Mouse (Mus musculus) liver, embryonic 12.5 days (tissue): ENCODE measurements around the gene Spryd7. TPM values are rescaled to one million over a fixed set of nuclear protein-coding genes. Genes with fewer than 3 reads are reported as not detected.
"Not testable (repeated sequence)": the region's sequence is repeated elsewhere in the genome, so short reads cannot be mapped to it uniquely, and the experiment has no call there.

Experiments used
- ATAC-seq: fragments of 200-750 bp; cut with Nextera tagmentation; 2 replicates; pipeline ENCODE4 v1.8.0; 2017; ENCODE audit warnings: moderate number of reproducible peaks, mild to moderate bottlenecking, moderate library complexity
- H3K27ac ChIP-seq: fragments of 300-500 bp; sonication (generic); 2 replicates; pipeline ENCODE4 v1.5.1; 2016; ENCODE audit warnings: mild to moderate bottlenecking
- H3K27me3 ChIP-seq: fragments of 300-500 bp; sonication (generic); replicated peaks from 2 replicates; pipeline ENCODE4 v1.6.1; 2016; ENCODE audit warnings: mild to moderate bottlenecking, moderate library complexity
- H3K36me3 ChIP-seq: fragments of 300-500 bp; sonication (generic); 2 replicates; pipeline ENCODE4 v1.6.1; 2016; ENCODE audit warnings: mild to moderate bottlenecking, moderate library complexity
- H3K4me1 ChIP-seq: fragments of 300-500 bp; sonication (generic); 2 replicates; pipeline ENCODE4 v1.6.1; 2016
- H3K4me2 ChIP-seq: fragments of 300-500 bp; sonication (generic); 2 replicates; pipeline ENCODE4 v1.6.1; 2016; ENCODE audit warnings: mild to moderate bottlenecking, moderate library complexity
- H3K4me3 ChIP-seq: fragments of 300-500 bp; sonication (generic); 2 replicates; pipeline ENCODE4 v1.5.1; 2016; ENCODE audit warnings: mild to moderate bottlenecking, moderate library complexity
- H3K9ac ChIP-seq: fragments of 300-500 bp; sonication (generic); 2 replicates; pipeline ENCODE4 v1.6.1; 2016; ENCODE audit warnings: mild to moderate bottlenecking, moderate library complexity
- H3K9me3 ChIP-seq: fragments of 300-500 bp; sonication (generic); replicated peaks from 2 replicates; pipeline ENCODE4 v1.6.1; 2016; ENCODE audit warnings: mild to moderate bottlenecking, moderate library complexity
- WGBS: fragments of 180-500 bp; shearing (Covaris S2); methylation state at CpG from one replicate; pipeline ENCODE4 v1.1.7; 2016; ENCODE audit not compliant: insufficient replicate concordance; 5-methylcytosine and 5-hydroxymethylcytosine counted together
- polyA plus RNA-seq: library from polyadenylated mRNA; unstranded; fragments of >200 nt; fragmentation: Nextera tagmentation; extraction: Ambion mirVana; gene quantifications from 2 replicates; pipeline ENCODE4 v1.2.1, GENCODE M21; 2016

The Spryd7 gene
- 15.2 and 15.3 TPM in 2 replicates for polyA plus RNA-seq

GRCm38 (mm10) chr14:61556289-61557147 is at the start of gene Spryd7:
Spryd7 (minus strand) TSS chr14:61556886.
- ATAC-seq, result peak; percentile 97

DNA sequence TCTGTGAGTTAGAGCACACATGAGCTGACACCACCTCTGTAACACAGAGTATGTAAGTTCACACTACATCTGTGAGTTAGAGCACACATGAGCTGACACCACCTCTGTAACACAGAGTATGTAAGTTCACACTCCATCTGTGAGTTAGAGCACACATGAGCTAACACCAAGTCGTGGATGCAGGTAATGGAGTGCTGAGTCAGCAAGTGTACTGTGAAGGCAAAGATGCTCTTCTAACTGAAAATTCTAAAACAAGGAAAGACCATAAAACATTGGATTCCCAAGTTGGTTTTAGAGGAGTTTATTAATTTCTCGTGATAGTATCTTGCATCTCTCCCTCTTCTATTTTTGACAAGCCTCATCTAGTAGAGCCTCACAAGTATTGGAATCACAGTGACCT is 49.4 kb upstream of the Spryd7 start:
- not testable (repeated sequence) for H3K4me2 ChIP-seq, H3K27ac ChIP-seq, H3K9me3 ChIP-seq, H3K9ac ChIP-seq, ATAC-seq, H3K27me3 ChIP-seq, H3K4me3 ChIP-seq
- 67% methylated on average over 2 of the region's 2 CpGs for WGBS
- H3K4me1 ChIP-seq, result peaks cover 17% of the 10 kb centered on the region; the same call in 1 of the 2 replicates
- peaks cover 44% of the 10 kb centered on the region for H3K36me3 ChIP-seq

More at GRCm38 (mm10) chr14:61556289-61557147, at the start of gene Spryd7:
- Histone ChIP-seq H3K4me3 (peak within 1 kb of the TSS; percentile 75), H3K27me3 (0 out of 2 replicates have a peak, but pooled peaks cover 4% of the 10 kb centered on the region), H3K9ac (peak within 1 kb of the TSS; percentile 84), H3K27ac (peak within 1 kb of the TSS; percentile 86), H3K9me3 (peaks cover 2% of the 10 kb centered on the region; the same call in 1 of the 2 replicates), H3K4me1 (peaks cover 27% of the 10 kb centered on the region), H3K4me2 (peak within 1 kb of the TSS; percentile 98), H3K36me3 (peaks cover 7% of the 10 kb centered on the region; the same call in 1 of the 2 replicates)
- WGBS, result under 1% methylated on average over 70 of the region's 72 CpGs

DNA sequence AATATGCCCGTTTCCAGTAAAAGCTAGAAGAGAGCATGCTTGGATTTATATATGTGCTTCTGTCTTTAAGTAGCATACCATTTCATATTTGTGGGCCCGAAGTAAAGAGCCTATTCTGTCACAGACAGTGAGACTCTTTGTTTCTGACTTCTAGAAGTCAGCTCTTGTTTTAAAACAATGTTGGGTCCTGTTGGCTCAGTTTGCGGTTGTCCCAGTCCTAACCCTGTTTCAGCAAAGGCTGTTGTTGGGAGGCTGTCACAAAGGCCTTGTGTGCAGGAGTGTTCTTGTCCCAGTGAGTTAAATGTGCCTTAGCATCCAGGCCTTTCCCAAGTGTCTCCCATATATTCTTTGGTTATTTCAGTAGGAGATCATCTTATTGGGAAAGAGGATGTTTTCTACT is 47.4 kb upstream of the Spryd7 start:
- peaks cover 29% of the 10 kb centered on the region for H3K4me1 ChIP-seq
- H3K36me3 ChIP-seq, result peaks cover 44% of the 10 kb centered on the region
- ATAC-seq, result no peak
- H3K4me2 ChIP-seq, result no peak overlapping the region
- no peaks in the 10 kb centered on the region for H3K27me3 ChIP-seq
- H3K9me3 ChIP-seq, result no peaks in the 10 kb centered on the region
- H3K4me3 ChIP-seq, result no peak overlapping the region
- H3K27ac ChIP-seq, result no peak overlapping the region
- no peak overlapping the region for H3K9ac ChIP-seq
- WGBS, result 83% methylated on average over 3 of the region's 3 CpGs

DNA sequence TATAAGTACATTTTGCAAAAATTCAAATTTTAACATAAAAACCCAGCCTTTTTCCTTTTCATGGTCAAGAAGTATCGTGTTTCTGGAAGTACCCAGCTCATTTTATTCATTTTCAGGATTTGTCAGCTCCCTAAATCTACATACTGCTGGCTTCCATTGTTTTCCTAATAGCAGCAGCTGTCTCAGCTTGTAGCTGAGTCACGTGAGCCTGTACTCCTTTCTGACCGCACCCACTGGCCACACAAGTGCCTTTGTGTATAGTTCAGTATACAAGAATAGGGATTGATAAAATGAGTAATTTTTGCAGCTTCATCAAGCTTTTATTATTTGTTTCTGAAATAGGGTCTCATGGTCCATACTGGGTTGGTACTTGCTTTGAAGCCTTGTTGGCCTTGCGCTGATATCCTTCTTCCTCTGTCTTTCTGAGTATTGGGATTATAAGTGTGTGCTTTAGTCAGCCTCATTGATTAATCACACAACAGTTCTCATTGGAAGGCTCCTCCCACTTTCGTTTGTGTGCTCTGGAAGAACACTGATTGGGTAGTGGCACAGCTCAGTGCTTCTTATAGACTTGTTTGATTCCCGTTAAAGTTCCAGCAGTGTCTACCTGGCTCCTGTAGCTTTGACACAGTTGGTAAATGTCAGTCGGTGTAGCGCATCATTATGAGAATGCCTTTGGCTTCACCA is 46.5 kb upstream of the Spryd7 start:
- no peak for ATAC-seq
- Histone ChIP-seq H3K36me3 (peaks cover 44% of the 10 kb centered on the region), H3K4me3 (no peak overlapping the region), H3K27me3 (no peaks in the 10 kb centered on the region), H3K4me1 (peaks cover 35% of the 10 kb centered on the region), H3K4me2 (no peak overlapping the region), H3K9me3 (no peaks in the 10 kb centered on the region), H3K9ac (no peak overlapping the region), H3K27ac (no peak overlapping the region)
- 78% methylated on average over 8 of the region's 8 CpGs for WGBS

DNA sequence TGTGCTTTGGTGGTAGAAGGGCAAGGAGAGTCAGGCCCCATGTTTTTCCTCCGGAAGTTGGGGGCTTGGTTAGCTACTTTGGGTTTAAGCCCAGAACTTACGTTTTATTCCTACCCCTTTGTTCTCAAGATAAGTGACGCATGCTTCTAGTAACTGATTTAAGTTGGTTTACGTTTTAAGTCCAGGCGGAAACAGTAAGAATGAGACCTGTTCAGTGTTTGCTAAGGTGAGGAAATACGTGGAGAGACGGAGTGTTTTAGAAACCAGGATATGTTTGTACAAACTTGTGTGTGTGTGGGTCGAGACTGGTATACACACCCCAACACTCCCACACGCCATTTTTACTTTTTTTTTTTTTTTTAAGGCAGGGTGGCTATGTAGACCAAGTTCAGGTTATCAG is 44.7 kb upstream of the Spryd7 start:
- Histone ChIP-seq H3K4me1 (peaks cover 33% of the 10 kb centered on the region), H3K9me3 (no peaks in the 10 kb centered on the region), H3K27ac (no peak overlapping the region), H3K4me3 (no peak overlapping the region), H3K36me3 (peaks cover 38% of the 10 kb centered on the region), H3K4me2 (0 out of 2 replicates have a peak overlapping the region, but pooled peaks have one; percentile 0), H3K27me3 (no peaks in the 10 kb centered on the region), H3K9ac (no peak overlapping the region)
- WGBS, result 77% methylated on average over 9 of the region's 9 CpGs
- no peak for ATAC-seq

- 4% methylated on average over 44 of the region's 44 CpGs for whole genome bisulfite sequencing
- H3K4me3 ChIP-seq, result peak overlapping the region; percentile 84
These were observed 42.5 kb upstream of the Spryd7 start for GRCm38 (mm10) chr14:61599057-61599806.

DNA sequence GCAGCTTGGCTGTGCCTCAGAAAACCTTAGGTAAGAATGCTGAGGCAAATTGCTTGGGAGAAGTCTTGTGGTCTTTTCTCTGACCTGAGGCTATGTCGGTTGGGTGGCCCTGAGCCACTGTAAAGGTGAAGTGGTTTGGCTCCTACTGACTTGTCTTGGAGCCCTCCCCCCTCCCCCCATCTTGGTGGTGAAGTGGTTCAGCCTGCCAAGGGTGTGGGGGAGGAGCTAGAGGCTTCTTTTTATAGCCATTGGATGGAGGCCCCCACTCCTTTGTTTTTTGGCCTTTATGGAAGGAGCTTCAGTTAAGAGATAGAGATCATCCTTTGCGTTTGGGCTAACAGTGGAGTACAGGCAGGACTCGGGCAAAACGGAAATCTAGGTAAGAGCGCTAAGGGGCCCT is 41.3 kb upstream of the Spryd7 start, which contains the start of gene Trim13:
Trim13 (plus strand) TSS at position 280 of the 400 bp plus-strand sequence.
- WGBS, result 11% methylated on average over 5 of the region's 5 CpGs
- Histone ChIP-seq H3K9me3 (no peaks in the 10 kb centered on the region), H3K4me3 (peak within 1 kb of the TSS; percentile 84), H3K4me1 (peaks cover 33% of the 10 kb centered on the region), H3K27me3 (no peaks in the 10 kb centered on the region), H3K4me2 (peak within 1 kb of the TSS; percentile 77), H3K36me3 (peaks cover 9% of the 10 kb centered on the region), H3K27ac (peak within 1 kb of the TSS; percentile 84), H3K9ac (peak within 1 kb of the TSS; percentile 90; the same call in 1 of the 2 replicates)
- ATAC-seq, result peak; percentile 42

More at GRCm38 (mm10) chr14:61599057-61599806, 42.5 kb upstream of the Spryd7 start:
- Histone ChIP-seq H3K27me3 (no peaks in the 10 kb centered on the region), H3K9ac (peak overlapping the region; percentile 90), H3K27ac (peak overlapping the region; percentile 84), H3K36me3 (peaks cover 19% of the 10 kb centered on the region), H3K9me3 (no peaks in the 10 kb centered on the region), H3K4me2 (peak overlapping the region; percentile 77), H3K4me1 (peaks cover 33% of the 10 kb centered on the region)
- ATAC-seq, result peak; percentile 99

- Histone ChIP-seq H3K27ac (no peak overlapping the region), H3K9me3 (no peaks in the 10 kb centered on the region), H3K9ac (no peak overlapping the region), H3K36me3 (peaks cover 7% of the 10 kb centered on the region), H3K27me3 (no peaks in the 10 kb centered on the region), H3K4me3 (no peak overlapping the region), H3K4me1 (peaks cover 31% of the 10 kb centered on the region), H3K4me2 (no peak overlapping the region)
- ATAC-seq, result no peak
- 79% methylated on average over 9 of the region's 9 CpGs for WGBS
These were observed 40.2 kb upstream of the Spryd7 start for GRCm38 (mm10) chr14:61596719-61597426.

DNA sequence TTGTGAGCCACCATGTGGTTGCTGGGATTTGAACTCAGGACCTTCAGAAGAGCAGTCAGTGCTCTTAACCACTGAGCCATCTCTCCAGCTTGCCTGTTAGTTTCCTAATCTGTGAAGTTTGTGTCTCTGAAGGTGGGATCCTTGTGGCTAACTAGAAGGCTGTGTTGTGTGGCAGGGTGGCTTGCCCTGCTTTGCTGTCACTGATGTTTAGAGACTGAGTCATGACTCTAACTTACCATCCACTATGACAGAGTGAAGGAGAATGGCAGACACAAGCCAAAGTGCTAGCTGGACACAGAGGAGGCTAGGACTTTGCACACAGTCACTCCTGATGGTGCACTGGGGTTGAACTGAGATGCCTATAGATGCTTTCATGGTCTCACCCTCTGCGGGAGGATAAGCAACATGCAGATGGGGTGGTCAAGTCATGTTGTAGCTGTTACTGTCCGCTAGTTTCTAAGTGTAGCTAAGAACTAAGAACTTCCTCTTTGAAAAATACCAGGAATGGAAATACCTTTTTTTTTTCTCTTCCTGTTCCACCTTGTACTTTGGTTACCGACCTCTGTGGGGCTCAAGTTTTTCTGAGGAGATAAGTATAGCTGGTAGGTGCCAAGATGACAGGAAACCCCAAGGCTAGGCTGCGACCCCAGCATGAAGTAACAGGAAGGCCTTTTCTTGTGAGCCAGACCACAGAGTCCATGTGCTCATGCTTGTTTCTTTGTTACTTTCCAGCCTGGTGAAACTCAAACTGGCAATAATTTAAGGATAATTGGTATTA is 32.8 kb upstream of the Spryd7 start:
- H3K36me3 ChIP-seq, result no peaks in the 10 kb centered on the region
- no peak overlapping the region for H3K4me3 ChIP-seq
- ATAC-seq, result no peak
- no peak overlapping the region for H3K9ac ChIP-seq
- no peak overlapping the region for H3K27ac ChIP-seq
- no peaks in the 10 kb centered on the region for H3K27me3 ChIP-seq
- no peaks in the 10 kb centered on the region for H3K9me3 ChIP-seq
- H3K4me1 ChIP-seq, result no peaks in the 10 kb centered on the region
- 27% methylated on average over 4 of the region's 4 CpGs for WGBS
- no peak overlapping the region for H3K4me2 ChIP-seq

GRCm38 (mm10) chr14:61575941-61576340 is 19.3 kb upstream of the Spryd7 start:
- Histone ChIP-seq H3K4me3 (no peak overlapping the region), H3K27ac (no peak overlapping the region), H3K9ac (no peak overlapping the region), H3K4me2 (no peak overlapping the region), H3K9me3 (no peaks in the 10 kb centered on the region), H3K36me3 (no peaks in the 10 kb centered on the region), H3K4me1 (no peaks in the 10 kb centered on the region), H3K27me3 (no peaks in the 10 kb centered on the region)
- ATAC-seq, result no peak
- 70% methylated on average over 8 of the region's 8 CpGs for WGBS
